31 mouse cellular contexts compared by ENCODE assay signal in the genomic region with DNA sequence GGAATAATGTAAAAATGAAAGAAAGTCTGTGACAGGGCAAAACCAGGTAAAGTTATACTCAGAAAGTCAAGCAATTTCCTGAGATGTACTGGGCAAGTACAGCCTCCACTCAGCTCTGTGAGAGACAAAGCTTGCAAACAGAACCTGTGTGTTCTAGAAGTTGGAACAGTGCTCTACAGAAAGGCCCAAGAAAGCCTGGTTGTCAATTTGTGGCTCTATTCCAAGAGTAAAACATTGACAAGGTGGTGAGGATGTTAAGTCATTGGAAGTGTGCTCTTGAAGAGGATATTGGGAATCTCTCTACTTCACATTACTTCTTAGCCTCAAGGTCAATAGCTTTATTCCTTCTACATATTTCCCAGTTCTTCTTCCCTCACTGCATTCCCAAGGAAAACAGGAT.
"Had no signal": no experiment of that assay in that cellular context is flagged by ENCODE, and none has a peak within 500 bp of the region (broad histone marks: within the 10 kb centered on the region; RNA-seq: fewer than 3 reads in every experiment).

No protein-coding gene starts in this region.

- H3K4me1 ChIP-seq: heart, embryonic 10.5 days; heart, embryonic 12.5 days; heart, embryonic 13.5 days; heart, embryonic 15.5 days; hindbrain, embryonic 10.5 days; hindbrain, embryonic 12.5 days; hindbrain, embryonic 13.5 days; hindbrain, embryonic 15.5 days; intestine, embryonic 15.5 days; kidney, embryonic 15.5 days had no signal

- H3K9me3 ChIP-seq: heart, embryonic 10.5 days; heart, embryonic 12.5 days; heart, embryonic 13.5 days; heart, embryonic 15.5 days; hindbrain, embryonic 10.5 days; hindbrain, embryonic 12.5 days; hindbrain, embryonic 13.5 days; hindbrain, embryonic 15.5 days; intestine, embryonic 15.5 days; kidney, embryonic 15.5 days had no signal

- DNase-seq: heart, adult 18-20 months; heart, adult 2 months; heart, postnatal 10 days; heart, postnatal 14 days; heart, postnatal 36 days; heart, postnatal 4 days; kidney, adult 11 months; kidney, adult 18-20 months; kidney, postnatal 14 days; layer of hippocampus, adult 9-11 months; layer of hippocampus, postnatal 36 days had no signal

- H3K27ac ChIP-seq: heart, adult 2 months; heart, embryonic 10.5 days; heart, embryonic 13.5 days; heart, embryonic 15.5 days; hindbrain, embryonic 10.5 days; hindbrain, embryonic 12.5 days; hindbrain, embryonic 13.5 days; hindbrain, embryonic 14.5 days; hindbrain, embryonic 15.5 days; hindbrain, postnatal 0 days; intestine, embryonic 15.5 days; kidney, embryonic 15.5 days; kidney, postnatal 0 days; layer of hippocampus, adult 2 months; left cerebral cortex, adult 2 months had no signal

- H3K4me3 ChIP-seq: heart, adult 2 months; heart, embryonic 10.5 days; heart, embryonic 12.5 days; heart, embryonic 13.5 days; heart, embryonic 15.5 days; hindbrain, embryonic 10.5 days; hindbrain, embryonic 12.5 days; hindbrain, embryonic 13.5 days; hindbrain, embryonic 15.5 days; intestine, embryonic 15.5 days; kidney, embryonic 15.5 days; layer of hippocampus, adult 2 months; left cerebral cortex, adult 2 months had no signal

- H3K27me3 ChIP-seq: heart, embryonic 12.5 days; heart, embryonic 13.5 days; heart, embryonic 15.5 days; hindbrain, embryonic 12.5 days; hindbrain, embryonic 13.5 days; hindbrain, embryonic 15.5 days; intestine, embryonic 15.5 days; kidney, embryonic 15.5 days had no signal

- H3K36me3 ChIP-seq: heart, embryonic 10.5 days; heart, embryonic 12.5 days; heart, embryonic 13.5 days; heart, embryonic 15.5 days; hindbrain, embryonic 10.5 days; hindbrain, embryonic 12.5 days; hindbrain, embryonic 13.5 days; hindbrain, embryonic 15.5 days; intestine, embryonic 15.5 days; kidney, embryonic 15.5 days had no signal

- ATAC-seq: hindbrain, embryonic 16.5 days; hindbrain, postnatal 0 days; inflammation-experienced regulatory T-cells, adult 6 months; intestine, embryonic 15.5 days; intestine, embryonic 16.5 days; intestine, postnatal 0 days had no signal

- H3K9ac ChIP-seq: heart, embryonic 12.5 days; heart, embryonic 13.5 days; heart, embryonic 15.5 days; hindbrain, embryonic 12.5 days; hindbrain, embryonic 13.5 days; hindbrain, embryonic 14.5 days; hindbrain, embryonic 15.5 days; intestine, embryonic 15.5 days; kidney, embryonic 15.5 days had no signal

- H3K4me2 ChIP-seq: heart, embryonic 11.5 days; heart, embryonic 12.5 days; heart, embryonic 13.5 days; heart, embryonic 15.5 days; hindbrain, embryonic 12.5 days; hindbrain, embryonic 13.5 days; hindbrain, embryonic 14.5 days; hindbrain, embryonic 15.5 days; intestine, embryonic 15.5 days; kidney, embryonic 15.5 days had no signal
